In genomic region chr17:34712951-34713350, GRCm38 (mm10) we compare ENCODE assay signal across 9 mouse cellular contexts. TPM values are rescaled to one million over a fixed set of nuclear protein-coding genes. Genes with fewer than 3 reads are reported as not detected.
A peak's percentile ranks its signal among the peaks of the same experiment; 100 is the strongest.
DNase-seq lines count a peak whose midpoint lies in the region; ATAC-seq and TF ChIP-seq lines count a peak whose summit lies in the region.
"Had no signal": no experiment of that assay in that cellular context is flagged by ENCODE, and none has a peak within 500 bp of the region (broad histone marks: within the 10 kb centered on the region; RNA-seq: fewer than 3 reads in every experiment).

No protein-coding gene starts in this region.

- DNase-seq in neural tube, embryonic 10.5 days (ENCODE audit: extremely low spot score, low spot score) = peak; percentile 39
- DNase-seq in adrenal gland, postnatal 14 days = peak; percentile 89
- DNase-seq in embryonic facial prominence, embryonic 14.5 days (ENCODE audit: low spot score) = peak; percentile 22
- peak; percentile 38 to 78 for DNase-seq in kidney, adult 8-10 months
- no peak for DNase-seq in liver, embryonic 14.5 days (ENCODE audit: low read depth in 3 of 3, low spot score in 3 of 3)
- DNase-seq in right cerebral cortex, postnatal 10 days (ENCODE audit: low spot score in 2 of 2) = peak; percentile 39 to 69

- 46% methylated on average over 6 of the region's 6 CpGs for WGBS in neural tube, embryonic 15.5 days
- WGBS in embryonic facial prominence, embryonic 14.5 days = 38% methylated on average over 6 of the region's 6 CpGs
- WGBS in liver, embryonic 14.5 days (ENCODE audit: insufficient replicate concordance) = 33% methylated on average over 6 of the region's 6 CpGs

- H3K9ac ChIP-seq in neural tube, embryonic 15.5 days (replicated peaks) = no peak overlapping the region
- no peak overlapping the region for H3K9ac ChIP-seq in embryonic facial prominence, embryonic 14.5 days (ENCODE audit: low read depth, low read length)
- no peak overlapping the region for H3K9ac ChIP-seq in liver, embryonic 14.5 days (replicated peaks)

- H3K4me3 ChIP-seq in neural tube, embryonic 15.5 days (replicated peaks) = no peak overlapping the region
- H3K4me3 ChIP-seq in embryonic facial prominence, embryonic 14.5 days (ENCODE audit: low read depth, low read length) = no peak overlapping the region
- no peak overlapping the region for H3K4me3 ChIP-seq in liver, embryonic 14.5 days (ENCODE audit: insufficient read depth in 1 of 2, low read depth in 2 of 2, low read length in 2 of 2)
- H3K4me3 ChIP-seq: myocyte had no signal

- H3K36me3 ChIP-seq in neural tube, embryonic 15.5 days = no peaks in the 10 kb centered on the region
- H3K36me3 ChIP-seq in embryonic facial prominence, embryonic 14.5 days (ENCODE audit: control insufficient read depth, insufficient read depth, low read length) = no peaks in the 10 kb centered on the region
- H3K36me3 ChIP-seq in liver, embryonic 14.5 days (replicated peaks; ENCODE audit: control insufficient read depth, insufficient read depth, low read depth) = no peaks in the 10 kb centered on the region

- peak; percentile 69 for TF ChIP-seq CTCF in liver, embryonic 14.5 days (IDR thresholded peaks at IDR 0.05; ENCODE audit: low read depth)

- no peaks in the 10 kb centered on the region for H3K27me3 ChIP-seq in neural tube, embryonic 15.5 days (replicated peaks)
- no peaks in the 10 kb centered on the region for H3K27me3 ChIP-seq in embryonic facial prominence, embryonic 14.5 days (replicated peaks; ENCODE audit: control insufficient read depth, insufficient read depth, low read length)
- H3K27me3 ChIP-seq in liver, embryonic 14.5 days (ENCODE audit: control insufficient read depth, insufficient read depth, low read length) = no peaks in the 10 kb centered on the region

- no peak for TF ChIP-seq EP300 in liver, embryonic 14.5 days (IDR thresholded peaks at IDR 0.05; ENCODE audit: low read depth)

- no peaks in the 10 kb centered on the region for H3K9me3 ChIP-seq in neural tube, embryonic 15.5 days (replicated peaks)
- H3K9me3 ChIP-seq in embryonic facial prominence, embryonic 14.5 days (ENCODE audit: control insufficient read depth, low read length) = no peaks in the 10 kb centered on the region
- no peaks in the 10 kb centered on the region for H3K9me3 ChIP-seq in liver, embryonic 14.5 days (ENCODE audit: control insufficient read depth, low read length)

- no peak for ATAC-seq in neural tube, embryonic 15.5 days (ENCODE audit: low FRiP score)
- ATAC-seq in embryonic facial prominence, embryonic 14.5 days (ENCODE audit: low read depth) = no peak
- ATAC-seq in liver, embryonic 14.5 days (ENCODE audit: insufficient read depth) = no peak
- no peak for ATAC-seq in activated CD4-positive, CD25-positive, alpha-beta regulatory T cell, adult 4 months

- no peak overlapping the region for H3K27ac ChIP-seq in neural tube, embryonic 15.5 days (replicated peaks)
- no peak overlapping the region for H3K27ac ChIP-seq in embryonic facial prominence, embryonic 14.5 days (replicated peaks; ENCODE audit: low read depth, low read length)
- no peak overlapping the region for H3K27ac ChIP-seq in liver, embryonic 14.5 days

- H3K4me2 ChIP-seq in neural tube, embryonic 15.5 days = no peak overlapping the region
- H3K4me2 ChIP-seq in embryonic facial prominence, embryonic 14.5 days (ENCODE audit: low read depth, low read length) = no peak overlapping the region
- H3K4me2 ChIP-seq in liver, embryonic 14.5 days (ENCODE audit: low read depth) = no peak overlapping the region

- H3K4me1 ChIP-seq in neural tube, embryonic 15.5 days = no peaks in the 10 kb centered on the region
- no peaks in the 10 kb centered on the region for H3K4me1 ChIP-seq in embryonic facial prominence, embryonic 14.5 days (ENCODE audit: control insufficient read depth, insufficient read depth, low read length)
- H3K4me1 ChIP-seq in liver, embryonic 14.5 days (replicated peaks; ENCODE audit: control insufficient read depth in 2 of 2, insufficient read depth in 2 of 2, low read length in 1 of 2) = no peaks in the 10 kb centered on the region

RNA-seq across cellular contexts. Expression of gene C4b, which starts 30.7 kb away (rescaled TPM):
- 0.14 and 0.27 TPM in 2 replicates for polyA plus RNA-seq in neural tube, embryonic 15.5 days (2015; fragmentation: Nextera tagmentation; extraction: Ambion mirVana)
- total RNA-seq in adrenal gland, postnatal 14 days (2021) = 110 and 152 TPM in 2 replicates
- polyA plus RNA-seq in embryonic facial prominence, embryonic 14.5 days (2014; fragmentation: Nextera tagmentation; extraction: Ambion mirVana) = 0.93 and 1.1 TPM in 2 replicates
- 2.6 and 2.9 TPM in 2 replicates for polyA plus RNA-seq in liver, embryonic 14.5 days (2012; rRNA removed)
- 3.4 and 4.8 TPM in 2 replicates for polyA plus RNA-seq in liver, embryonic 14.5 days (2014; fragmentation: Nextera tagmentation; extraction: Ambion mirVana)
- not detected for polyA plus RNA-seq in activated CD4-positive, CD25-positive, alpha-beta regulatory T cell, adult 4 months (2017; shearing (Covaris generic))
- polyA plus RNA-seq: myocyte had no signal

RNA-seq across cellular contexts. Expression of gene Tnxb, which starts 42.6 kb away (rescaled TPM):
- 0.50 and 0.64 TPM in 2 replicates for polyA plus RNA-seq in neural tube, embryonic 15.5 days (2015; fragmentation: Nextera tagmentation; extraction: Ambion mirVana)
- total RNA-seq in adrenal gland, postnatal 14 days (2021) = 39.8 and 41.0 TPM in 2 replicates
- 1.8 and 3.1 TPM in 2 replicates for polyA plus RNA-seq in embryonic facial prominence, embryonic 14.5 days (2014; fragmentation: Nextera tagmentation; extraction: Ambion mirVana)
- polyA plus RNA-seq in liver, embryonic 14.5 days (2012; rRNA removed) = 0.17 and 0.21 TPM in 2 replicates
- polyA plus RNA-seq in liver, embryonic 14.5 days (2014; fragmentation: Nextera tagmentation; extraction: Ambion mirVana) = 0.10 and 0.13 TPM in 2 replicates
- not detected for polyA plus RNA-seq in activated CD4-positive, CD25-positive, alpha-beta regulatory T cell, adult 4 months (2017; shearing (Covaris generic))

Comparison
In these comparisons a context has a peak if more than half of its experiments do, and no peak if none do; other contexts are left out.
1. DNase-seq: peak in neural tube, embryonic 10.5 days (single experiment), adrenal gland, postnatal 14 days (single experiment), embryonic facial prominence, embryonic 14.5 days (single experiment), kidney, adult 8-10 months (2 of 2) and right cerebral cortex, postnatal 10 days (2 of 2); none in liver, embryonic 14.5 days (0 of 3).